Mouse (Mus musculus) bone marrow macrophage, adult 2 months (primary cell): ENCODE measurements at regions not wholly inside any gene's neighbourhood (a gene's known extent, or its start where the extent isn't known, plus 50 kb on each side); places are given as distances from the start of the nearest gene placed in this dataset.

Source experiments
- H3K27ac ChIP-seq: 2 replicates; pipeline ENCODE4 v1.5.1; 2012; ENCODE audit warnings: low read depth, low read length; ENCODE audit not compliant: insufficient read depth
- H3K4me1 ChIP-seq: 2 replicates; pipeline ENCODE4 v1.6.1; 2012; ENCODE audit warnings: low read length; ENCODE audit not compliant: control insufficient read depth, insufficient read depth
- H3K4me3 ChIP-seq: 2 replicates; pipeline ENCODE4 v1.5.1; 2012; ENCODE audit warnings: mild to moderate bottlenecking, low read length, moderate library complexity; ENCODE audit not compliant: insufficient read depth
- CTCF ChIP-seq: IDR thresholded peaks from 2 replicates; pipeline ENCODE4 v1.5.1; 2012; ENCODE audit warnings: low read depth, mild to moderate bottlenecking, low read length, moderate library complexity
- POLR2A ChIP-seq: IDR thresholded peaks from 2 replicates; pipeline ENCODE4 v1.6.1; 2012; ENCODE audit warnings: mild to moderate bottlenecking, low read depth, low read length, borderline replicate concordance

GRCm38 (mm10) chr10:39254561-39254960, 91.0 kb upstream of the Ccn6 start:
- TF ChIP-seq POLR2A (no peak), CTCF (no peak)
- H3K4me3 ChIP-seq = no peak overlapping the region
- no peak overlapping the region for H3K27ac ChIP-seq
- peaks cover 21% of the 10 kb centered on the region for H3K4me1 ChIP-seq

- TF ChIP-seq CTCF (no peak), POLR2A (no peak)
- Histone ChIP-seq H3K27ac (no peak overlapping the region), H3K4me3 (no peak overlapping the region), H3K4me1 (peaks cover 7% of the 10 kb centered on the region; the same call in 1 of the 2 replicates)
Measured at GRCm38 (mm10) chr10:39250039-39250438, 86.4 kb upstream of the Ccn6 start.

- Histone ChIP-seq H3K4me3 (no peak overlapping the region), H3K4me1 (peaks cover 7% of the 10 kb centered on the region; the same call in 1 of the 2 replicates), H3K27ac (no peak overlapping the region)
- TF ChIP-seq POLR2A (no peak), CTCF (no peak)
Measured at GRCm38 (mm10) chr10:39248486-39248885, 84.9 kb upstream of the Ccn6 start.

- H3K4me3 ChIP-seq = no peak overlapping the region
- TF ChIP-seq CTCF = no peak
- H3K4me1 ChIP-seq = peaks cover 14% of the 10 kb centered on the region
- no peak overlapping the region for H3K27ac ChIP-seq
Measured at GRCm38 (mm10) chr10:39246984-39247383, 83.4 kb upstream of the Ccn6 start.

- Histone ChIP-seq H3K4me3 (no peak overlapping the region), H3K4me1 (peaks cover 26% of the 10 kb centered on the region), H3K27ac (no peak overlapping the region)
- no peak for TF ChIP-seq POLR2A
Measured at GRCm38 (mm10) chr10:39245141-39245540, 81.5 kb upstream of the Ccn6 start.

GRCm38 (mm10) chr10:39244061-39244460, 80.5 kb upstream of the Ccn6 start:
- Histone ChIP-seq H3K4me1 (peaks cover 29% of the 10 kb centered on the region), H3K27ac (no peak overlapping the region), H3K4me3 (no peak overlapping the region)
- no peak for TF ChIP-seq POLR2A
- TF ChIP-seq CTCF = no peak

GRCm38 (mm10) chr10:39242398-39242797, 78.8 kb upstream of the Ccn6 start:
- TF ChIP-seq POLR2A (no peak), CTCF (no peak)
- H3K27ac ChIP-seq = no peak overlapping the region
- H3K4me3 ChIP-seq = no peak overlapping the region
- H3K4me1 ChIP-seq = peaks cover 29% of the 10 kb centered on the region

GRCm38 (mm10) chr10:39241922-39242321, 78.3 kb upstream of the Ccn6 start:
- Histone ChIP-seq H3K27ac (no peak overlapping the region), H3K4me3 (no peak overlapping the region), H3K4me1 (peaks cover 29% of the 10 kb centered on the region)
- no peak for TF ChIP-seq CTCF
- TF ChIP-seq POLR2A = no peak

- TF ChIP-seq CTCF = no peak
- no peak for TF ChIP-seq POLR2A
- Histone ChIP-seq H3K27ac (no peak overlapping the region), H3K4me1 (peaks cover 27% of the 10 kb centered on the region), H3K4me3 (no peak overlapping the region)
Measured at GRCm38 (mm10) chr10:39241486-39241885, 77.9 kb upstream of the Ccn6 start.

- Histone ChIP-seq H3K27ac (no peak overlapping the region), H3K4me1 (peaks cover 25% of the 10 kb centered on the region), H3K4me3 (no peak overlapping the region)
- no peak for TF ChIP-seq CTCF
- TF ChIP-seq POLR2A = no peak
Measured at GRCm38 (mm10) chr10:39240966-39241365, 77.4 kb upstream of the Ccn6 start.

- TF ChIP-seq CTCF (no peak), POLR2A (no peak)
- no peak overlapping the region for H3K27ac ChIP-seq
- peaks cover 25% of the 10 kb centered on the region for H3K4me1 ChIP-seq
- no peak overlapping the region for H3K4me3 ChIP-seq
Measured at GRCm38 (mm10) chr10:39240178-39240791, 76.7 kb upstream of the Ccn6 start.
